9 mouse cellular contexts compared by ENCODE assay signal in the genomic region with DNA sequence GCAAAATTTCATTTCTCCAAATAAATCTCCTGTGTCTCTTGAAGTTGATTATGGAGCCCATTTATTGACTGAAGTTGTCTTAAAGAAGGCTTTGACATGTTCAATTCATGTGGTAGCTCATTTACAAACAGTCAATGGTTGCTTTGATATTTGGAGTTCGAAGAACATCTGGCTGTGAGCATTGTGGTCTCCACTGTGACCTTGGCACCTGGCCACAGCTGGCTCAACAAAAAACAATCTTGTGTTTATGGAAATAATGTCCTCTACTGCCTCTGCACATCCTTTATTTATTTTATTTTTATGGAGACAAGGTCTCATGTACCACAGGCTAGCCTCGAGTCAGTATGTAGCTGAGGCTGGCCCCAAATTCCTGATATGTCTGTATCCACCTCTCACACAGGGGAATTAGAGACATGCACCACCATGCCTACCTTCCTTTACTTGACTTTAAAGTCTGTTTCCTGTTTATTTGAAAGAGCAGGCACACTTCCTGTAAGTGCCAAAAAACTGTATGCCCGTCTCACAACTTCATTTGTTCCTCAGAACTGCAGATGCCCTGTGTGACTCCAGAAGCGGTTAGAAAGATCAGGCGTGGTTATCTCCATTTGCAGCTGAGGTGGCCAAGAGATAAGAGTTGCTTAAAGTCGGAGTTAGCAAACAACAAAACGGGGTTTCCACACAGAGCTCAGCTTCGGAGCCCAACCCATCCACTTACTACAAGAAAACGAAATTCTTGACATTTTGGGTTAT. TPM values are rescaled to one million over a fixed set of nuclear protein-coding genes. Genes with fewer than 3 reads are reported as not detected.
DNase-seq lines count a peak whose midpoint lies in the region; ATAC-seq and TF ChIP-seq lines count a peak whose summit lies in the region.
"Had no signal": no experiment of that assay in that cellular context is flagged by ENCODE, and none has a peak within 500 bp of the region (broad histone marks: within the 10 kb centered on the region; RNA-seq: fewer than 3 reads in every experiment).

A gene (plus strand): TSS at position 516 of the 750 bp plus-strand sequence.

- DNase-seq in CH12.LX (ENCODE audit: extremely low read depth), result peak; percentile 69
- DNase-seq in c-Kit-negative CD71-positive TER-119-positive erythroid progenitor cells, embryonic 14.5 days (ENCODE audit: low read depth, low spot score), result peak; percentile 70
- DNase-seq in liver, postnatal 0 days, result peak; percentile 61
- DNase-seq in spleen, postnatal 14 days (ENCODE audit: low spot score in 2 of 2), result peak; percentile 34 to 56
- DNase-seq in hindbrain, postnatal 0 days (ENCODE audit: low spot score), result no peak
- no peak for DNase-seq in left cerebral cortex, adult 18-20 months (ENCODE audit: low spot score in 2 of 2)
- DNase-seq in left cerebral cortex, postnatal 4 days, result no peak

- peak; percentile 93 for ATAC-seq in liver, postnatal 0 days
- ATAC-seq in hindbrain, postnatal 0 days, result no peak
- no peak for ATAC-seq in frontal cortex, adult (ENCODE audit: low TSS enrichment)

- H3K4me1 ChIP-seq in CH12.LX (ENCODE audit: control insufficient read depth in 1 of 2, insufficient read depth in 2 of 2), result peaks cover 4% of the 10 kb centered on the region in 2 experiments; a peak in 3 of 4 replicates
- peaks cover 4% of the 10 kb centered on the region; the same call in 1 of the 2 replicates for H3K4me1 ChIP-seq in liver, postnatal 0 days (ENCODE audit: insufficient read depth)
- no peaks in the 10 kb centered on the region for H3K4me1 ChIP-seq in hindbrain, postnatal 0 days (ENCODE audit: insufficient read depth, low read length)

- peak within 1 kb of the TSS; percentile 48 to 70 (median 60) for H3K4me3 ChIP-seq in CH12.LX (replicated peaks in 1 of 3; ENCODE audit: low read depth in 2 of 3, low read length in 2 of 3, poor library complexity in 1 of 3)
- H3K4me3 ChIP-seq in liver, postnatal 0 days (ENCODE audit: low read depth, low read length), result peak within 1 kb of the TSS; percentile 55
- H3K4me3 ChIP-seq in hindbrain, postnatal 0 days (ENCODE audit: low read length), result no peak within 1 kb of the TSS
- H3K4me3 ChIP-seq: layer of hippocampus, adult 2 months had no signal

- dilution Hi-C loops in CH12.LX (cut with MboI; ENCODE audit: extremely low pct_ligation_motif_present, extremely low pct_unique_long_range_greater_than_20kb, low sequenced_read_pairs), result no loop called here

- 12% methylated on average over 9 of the region's 9 CpGs for WGBS in liver, postnatal 0 days (ENCODE audit: insufficient replicate concordance)
- 86% methylated on average over 9 of the region's 9 CpGs for WGBS in hindbrain, postnatal 0 days

- no peak for TF ChIP-seq EP300 in CH12.LX (IDR thresholded peaks at IDR 0.05; ENCODE audit: low read length)
- TF ChIP-seq EP300 in liver, postnatal 0 days (IDR thresholded peaks at IDR 0.05; ENCODE audit: low read depth), result peak; percentile 97

- TF ChIP-seq POLR2A in CH12.LX (IDR thresholded peaks at IDR 0.05; ENCODE audit: low read depth, low read length), result peak; percentile 55

- no peak for TF ChIP-seq RAD21 in CH12.LX (IDR thresholded peaks at IDR 0.05; ENCODE audit: low read depth, low read length)

- peak within 1 kb of the TSS; percentile 96; the same call in 1 of the 2 replicates for H3K4me2 ChIP-seq in CH12.LX (ENCODE audit: insufficient read depth, low read depth, poor library complexity, severe bottlenecking)
- peak within 1 kb of the TSS; percentile 66 for H3K4me2 ChIP-seq in liver, postnatal 0 days (ENCODE audit: low read depth, low read length)
- H3K4me2 ChIP-seq in hindbrain, postnatal 0 days (ENCODE audit: low read depth, low read length), result no peak within 1 kb of the TSS

- H3K36me3 ChIP-seq in CH12.LX (replicated peaks in 1 of 2; ENCODE audit: control insufficient read depth in 1 of 2, insufficient read depth in 1 of 2, low read length in 1 of 2), result peaks cover 0 to 11% of the 10 kb centered on the region in 2 experiments
- H3K36me3 ChIP-seq in liver, postnatal 0 days (replicated peaks; ENCODE audit: insufficient read depth, low read length), result no peaks in the 10 kb centered on the region
- no peaks in the 10 kb centered on the region for H3K36me3 ChIP-seq in hindbrain, postnatal 0 days (ENCODE audit: insufficient read depth, low read length)

- no peaks in the 10 kb centered on the region for H3K9me3 ChIP-seq in CH12.LX (replicated peaks; ENCODE audit: low read length)
- no peaks in the 10 kb centered on the region for H3K9me3 ChIP-seq in liver, postnatal 0 days (ENCODE audit: low read length)
- no peaks in the 10 kb centered on the region for H3K9me3 ChIP-seq in hindbrain, postnatal 0 days (ENCODE audit: low read length)

- intact Hi-C loops in left cerebral cortex, postnatal 4 days (cut with DNase I), result no loop called here

- TF ChIP-seq CTCF in CH12.LX (conservative IDR thresholded peaks at IDR 0.05 in 1 of 2, IDR thresholded peaks at IDR 0.05 in 1 of 2; ENCODE audit: low read depth in 2 of 2, low read length in 2 of 2), result no peak
- no peak for TF ChIP-seq CTCF in liver, postnatal 0 days (IDR thresholded peaks at IDR 0.05; ENCODE audit: low read depth)
- no peak for TF ChIP-seq CTCF in hindbrain, postnatal 0 days (IDR thresholded peaks at IDR 0.05; ENCODE audit: low read depth)

- H3K79me2 ChIP-seq in CH12.LX (replicated peaks; ENCODE audit: control insufficient read depth, extremely low read depth, insufficient read depth, poor library complexity, severe bottlenecking), result peaks cover 12% of the 10 kb centered on the region

- peak within 1 kb of the TSS; percentile 72 for H3K27ac ChIP-seq in CH12.LX (ENCODE audit: insufficient read depth, low read depth)
- H3K27ac ChIP-seq in liver, postnatal 0 days (ENCODE audit: low read depth), result peak within 1 kb of the TSS; percentile 82
- H3K27ac ChIP-seq in hindbrain, postnatal 0 days, result no peak within 1 kb of the TSS
- H3K27ac ChIP-seq: layer of hippocampus, adult 2 months had no signal

- peak within 1 kb of the TSS; percentile 53 for H3K9ac ChIP-seq in CH12.LX (ENCODE audit: insufficient read depth, low read depth)
- H3K9ac ChIP-seq in liver, postnatal 0 days (replicated peaks), result peak within 1 kb of the TSS; percentile 49
- no peak within 1 kb of the TSS for H3K9ac ChIP-seq in hindbrain, postnatal 0 days (replicated peaks; ENCODE audit: low read length)

- in situ Hi-C loops in CH12.LX (cut with MboI; ENCODE audit: low pct_ligation_motif_present, low pct_unique_long_range_greater_than_20kb, low sequenced_read_pairs), result no loop called here

- no peaks in the 10 kb centered on the region for H3K27me3 ChIP-seq in CH12.LX (replicated peaks)
- H3K27me3 ChIP-seq in liver, postnatal 0 days (ENCODE audit: insufficient read depth, low read length), result no peaks in the 10 kb centered on the region
- no peaks in the 10 kb centered on the region for H3K27me3 ChIP-seq in hindbrain, postnatal 0 days (ENCODE audit: insufficient read depth, low read length)

TF ChIP-seq in CH12.LX, 34 proteins besides CTCF, POLR2A, EP300 and RAD21:
- TF ChIP-seq ELF1 (IDR thresholded peaks at IDR 0.05; ENCODE audit: low read depth, low read length) (peak; percentile 70), JUN (IDR thresholded peaks at IDR 0.05; ENCODE audit: insufficient read depth, low read depth, low read length) (no peak), TBP (conservative IDR thresholded peaks at IDR 0.05; ENCODE audit: low read depth, low read length) (0 out of 2 replicates have a peak, but pooled peaks have one; percentile 61), CHD1 (IDR thresholded peaks at IDR 0.05; ENCODE audit: low read depth, low read length) (peak; percentile 16; the same call in 1 of the 2 replicates), BHLHE40 (IDR thresholded peaks at IDR 0.05; ENCODE audit: low read depth, low read length) (peak; percentile 56; the same call in 1 of the 2 replicates), ZMIZ1 (IDR thresholded peaks at IDR 0.05; ENCODE audit: low read depth, low read length) (0 out of 2 replicates have a peak, but pooled peaks have one; percentile 11), JUND (conservative IDR thresholded peaks at IDR 0.05; ENCODE audit: low read depth, low read length) (no peak), ZNF384 (IDR thresholded peaks at IDR 0.05; ENCODE audit: low read depth, low read length) (no peak), MAX (IDR thresholded peaks at IDR 0.05; ENCODE audit: low read length) (0 out of 2 replicates have a peak, but pooled peaks have one; percentile 31), ETS1 (conservative IDR thresholded peaks at IDR 0.05; ENCODE audit: low read depth, low read length) (no peak), MEF2A (IDR thresholded peaks at IDR 0.05; ENCODE audit: borderline replicate concordance, low read depth, low read length) (no peak)

RNA-seq across cellular contexts. Expression of the gene that starts here (rescaled TPM):
- 1.4 and 1.9 TPM in 2 replicates for total RNA-seq in CH12.LX (2012; rRNA removed)
- total RNA-seq in CH12.LX (2014; rRNA removed), result 1.6 and 1.7 TPM in 2 replicates
- polyA plus RNA-seq in CH12.LX (2012; ENCODE audit: insufficient read length, low read depth), result 11.6 TPM in 2 replicates
- 69.2 and 76.3 TPM in 2 replicates for polyA plus RNA-seq in liver, postnatal 0 days (2015; fragmentation: Nextera tagmentation; extraction: Ambion mirVana)
- total RNA-seq in hindbrain, postnatal 0 days (2014; rRNA removed), result not detected in 2 replicates
- polyA plus RNA-seq in hindbrain, postnatal 0 days (2015; fragmentation: Nextera tagmentation; extraction: Ambion mirVana), result not detected in 2 replicates
- under 1 TPM in 1 of 2 experiments, not detected in 1; 0.16 TPM for total RNA-seq in left cerebral cortex, adult 18-20 months (2021)
- under 1 TPM in 1 of 2 experiments, not detected in 1; 0.20 TPM for total RNA-seq in left cerebral cortex, postnatal 4 days (2021)
- total RNA-seq: layer of hippocampus, adult 2 months had no signal

Comparison
In these comparisons a context has a peak if more than half of its experiments do, and no peak if none do; other contexts are left out.
1. RNA of the gene that starts here (polyA plus RNA-seq): 69.2 to 76.3 TPM in liver, postnatal 0 days and 11.6 TPM in CH12.LX; not detected in hindbrain, postnatal 0 days; every median in the first group is over 10 times any median in the second.
2. DNase-seq: peak in CH12.LX (single experiment), c-Kit-negative CD71-positive TER-119-positive erythroid progenitor cells, embryonic 14.5 days (single experiment), liver, postnatal 0 days (single experiment) and spleen, postnatal 14 days (2 of 2); none in hindbrain, postnatal 0 days (single experiment), left cerebral cortex, adult 18-20 months (0 of 2) and left cerebral cortex, postnatal 4 days (single experiment).